Mouse (Mus musculus): Measurements from ENCODE around the gene Pde7b.

GRCm38 (mm10) chr10:20528544-20529411 lies 196.1 kb downstream of the Pde7b start:
- TF ChIP-seq POLR2A (IDR thresholded peaks at IDR 0.05; ENCODE audit: borderline replicate concordance, low read depth, low read length) (no peak), CTCF (IDR thresholded peaks at IDR 0.05; ENCODE audit: low read depth, low read length) (no peak)
